Mouse (Mus musculus) hindbrain, postnatal 0 days (tissue): Measurements from ENCODE around the gene Zmat5. TPM values are rescaled to one million over a fixed set of nuclear protein-coding genes. Genes with fewer than 3 reads are reported as not detected.
A peak's percentile ranks its signal among the peaks of the same experiment; 100 is the strongest.

Source experiments
- ATAC-seq: fragments of 200-750 bp; cut with Nextera tagmentation; 2 replicates; pipeline ENCODE4 v1.8.0; 2017; ENCODE audit warnings: mild to moderate bottlenecking, moderate TSS enrichment, moderate library complexity
- DNase-seq: peaks from one replicate; pipeline ENCODE4 v3.0.0-alpha.2; 2015; ENCODE audit warnings: low spot score
- H3K27ac ChIP-seq: fragments of 300-500 bp; sonication (generic); 2 replicates; pipeline ENCODE4 v1.5.1; 2014; ENCODE audit warnings: mild to moderate bottlenecking
- H3K27me3 ChIP-seq: fragments of 300-500 bp; sonication (generic); 2 replicates; pipeline ENCODE4 v1.6.1; 2014; ENCODE audit warnings: low read length, mixed read lengths; ENCODE audit not compliant: insufficient read depth
- H3K36me3 ChIP-seq: fragments of 300-500 bp; sonication (generic); 2 replicates; pipeline ENCODE4 v1.6.1; 2014; ENCODE audit warnings: low read length, mixed read lengths; ENCODE audit not compliant: insufficient read depth
- H3K4me1 ChIP-seq: fragments of 300-500 bp; sonication (generic); 2 replicates; pipeline ENCODE4 v1.6.1; 2014; ENCODE audit warnings: antibody characterized with exemption, low read length, mixed read lengths; ENCODE audit not compliant: insufficient read depth
- H3K4me2 ChIP-seq: fragments of 300-500 bp; sonication (generic); 2 replicates; pipeline ENCODE4 v1.6.1; 2014; ENCODE audit warnings: low read depth, mild to moderate bottlenecking, low read length, moderate library complexity, mixed read lengths
- H3K4me3 ChIP-seq: fragments of 300-500 bp; sonication (generic); 2 replicates; pipeline ENCODE4 v1.5.1; 2014; ENCODE audit warnings: low read length
- H3K9ac ChIP-seq: fragments of 300-500 bp; sonication (generic); replicated peaks from 2 replicates; pipeline ENCODE4 v1.6.1; 2014; ENCODE audit warnings: mild to moderate bottlenecking, low read length, moderate library complexity, mixed read lengths
- H3K9me3 ChIP-seq: fragments of 300-500 bp; sonication (generic); 2 replicates; pipeline ENCODE4 v1.6.1; 2016; ENCODE audit warnings: low read length, mixed read lengths
- CTCF ChIP-seq: IDR thresholded peaks from 2 replicates; pipeline ENCODE4 v1.5.1; 2016; ENCODE audit warnings: antibody characterized with exemption, control low read depth, low read depth
- WGBS: fragments of 180-500 bp; shearing (Covaris S2); extraction: QIAGEN DNeasy Blood & Tissue Kit; methylation state at CpG from one replicate; pipeline ENCODE4 v1.1.7; 2014; 5-methylcytosine and 5-hydroxymethylcytosine counted together
- polyA plus RNA-seq: library from polyadenylated mRNA; unstranded; fragments of >200 nt; fragmentation: Nextera tagmentation; extraction: Ambion mirVana; gene quantifications from 2 replicates; pipeline ENCODE4 v1.2.1, GENCODE M21; 2015
- total RNA-seq: library from RNA; depleted of rRNA; stranded (reverse); fragments of >200 nt; gene quantifications from 2 replicates; pipeline ENCODE4 v1.2.3, GENCODE M21; 2014

Gene Zmat5
- total and polyA plus RNA-seq, 2 experiments from 2014 or later = 22.7 to 56.5 TPM

GRCm38 (mm10) chr11:4754036-4754435 lies 49.6 kb downstream of the Zmat5 start:
- Histone ChIP-seq H3K4me3 (no peak overlapping the region), H3K9me3 (no peaks in the 10 kb centered on the region), H3K27ac (no peak overlapping the region), H3K36me3 (no peaks in the 10 kb centered on the region), H3K4me2 (no peak overlapping the region), H3K27me3 (peaks cover 8% of the 10 kb centered on the region; the same call in 1 of the 2 replicates), H3K4me1 (no peaks in the 10 kb centered on the region), H3K9ac (no peak overlapping the region)
- 88% methylated on average over 3 of the region's 3 CpGs for WGBS
- no peak for ATAC-seq
- no peak for DNase-seq
- TF ChIP-seq CTCF = peak; percentile 51; the same call in 1 of the 2 replicates

GRCm38 (mm10) chr11:4754867-4755266 lies 50.4 kb downstream of the Zmat5 start:
- Histone ChIP-seq H3K36me3 (no peaks in the 10 kb centered on the region), H3K9ac (no peak overlapping the region), H3K4me2 (no peak overlapping the region), H3K4me1 (no peaks in the 10 kb centered on the region), H3K27ac (no peak overlapping the region), H3K27me3 (peaks cover 8% of the 10 kb centered on the region; the same call in 1 of the 2 replicates), H3K9me3 (no peaks in the 10 kb centered on the region), H3K4me3 (no peak overlapping the region)
- WGBS = 60% methylated on average over 11 of the region's 11 CpGs
- ATAC-seq (no peak), DNase-seq (no peak)
- TF ChIP-seq CTCF = no peak

- H3K27me3 ChIP-seq = no peaks in the 10 kb centered on the region
- H3K4me3 ChIP-seq = no peak overlapping the region
- H3K4me2 ChIP-seq = no peak overlapping the region
- ATAC-seq = no peak
- H3K27ac ChIP-seq = no peak overlapping the region
- H3K9me3 ChIP-seq = no peaks in the 10 kb centered on the region
- H3K36me3 ChIP-seq = no peaks in the 10 kb centered on the region
- TF ChIP-seq CTCF = no peak
- H3K4me1 ChIP-seq = no peaks in the 10 kb centered on the region
- no peak overlapping the region for H3K9ac ChIP-seq
- DNase-seq = no peak
- 76% methylated on average over 9 of the region's 9 CpGs for WGBS
Observed at GRCm38 (mm10) chr11:4756460-4756859, 52.0 kb downstream of the Zmat5 start.

- TF ChIP-seq CTCF = no peak
- no peak overlapping the region for H3K27ac ChIP-seq
- H3K36me3 ChIP-seq = no peaks in the 10 kb centered on the region
- H3K27me3 ChIP-seq = no peaks in the 10 kb centered on the region
- 47% methylated on average over 11 of the region's 11 CpGs for WGBS
- DNase-seq (no peak), ATAC-seq (no peak)
- no peaks in the 10 kb centered on the region for H3K9me3 ChIP-seq
- no peaks in the 10 kb centered on the region for H3K4me1 ChIP-seq
- no peak overlapping the region for H3K4me3 ChIP-seq
- H3K9ac ChIP-seq = no peak overlapping the region
- H3K4me2 ChIP-seq = no peak overlapping the region
Observed at GRCm38 (mm10) chr11:4756984-4757788, 52.7 kb downstream of the Zmat5 start.

DNA sequence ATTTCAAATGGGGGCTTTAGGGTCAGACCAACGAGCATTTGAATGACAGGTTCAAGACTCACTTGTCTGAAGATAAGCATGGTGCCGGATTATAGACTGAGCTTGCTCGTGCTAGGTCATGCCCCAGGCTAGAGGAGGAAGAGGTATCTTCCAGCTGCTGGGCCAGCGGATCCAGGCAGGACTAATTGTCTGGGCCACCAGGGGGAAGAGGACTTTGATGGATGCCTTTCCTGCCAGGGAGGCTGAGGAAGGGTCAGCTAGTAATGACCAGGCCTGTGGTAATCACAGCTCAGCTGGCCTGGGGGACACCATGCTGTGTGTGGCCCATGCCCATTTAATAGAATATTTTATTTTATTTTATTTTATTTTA lies 53.3 kb downstream of the Zmat5 start:
- Histone ChIP-seq H3K4me2 (no peak overlapping the region), H3K4me3 (no peak overlapping the region), H3K27me3 (no peaks in the 10 kb centered on the region), H3K4me1 (no peaks in the 10 kb centered on the region), H3K27ac (no peak overlapping the region), H3K9me3 (no peaks in the 10 kb centered on the region), H3K9ac (no peak overlapping the region), H3K36me3 (no peaks in the 10 kb centered on the region)
- DNase-seq = no peak
- WGBS = 32% methylated on average over 4 of the region's 4 CpGs
- ATAC-seq = no peak
- no peak for TF ChIP-seq CTCF

DNA sequence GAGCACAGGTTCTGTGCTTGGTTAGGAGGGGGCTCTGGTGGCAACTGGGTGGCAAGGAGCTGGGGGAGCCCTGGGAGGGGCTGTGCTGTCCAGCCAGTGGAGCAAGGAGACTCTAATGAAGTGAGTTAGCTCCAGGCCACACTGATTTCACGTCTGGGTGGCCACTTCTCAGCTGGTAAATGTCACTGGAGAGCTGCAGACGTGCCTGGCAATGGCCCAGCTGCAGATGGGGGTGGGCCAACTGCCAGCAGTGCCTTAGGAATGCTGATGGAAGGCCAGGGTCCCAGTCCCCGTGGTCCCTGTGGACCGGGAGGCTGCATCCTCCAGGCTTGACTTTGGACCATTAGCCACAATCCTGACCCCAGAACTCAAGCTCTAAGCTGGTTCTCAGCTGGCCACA lies 56.0 kb downstream of the Zmat5 start:
- ATAC-seq = no peak
- H3K9me3 ChIP-seq = no peaks in the 10 kb centered on the region
- no peak overlapping the region for H3K4me3 ChIP-seq
- DNase-seq = peak; percentile 55
- no peaks in the 10 kb centered on the region for H3K4me1 ChIP-seq
- H3K36me3 ChIP-seq = no peaks in the 10 kb centered on the region
- H3K4me2 ChIP-seq = no peak overlapping the region
- no peaks in the 10 kb centered on the region for H3K27me3 ChIP-seq
- WGBS = 19% methylated on average over 4 of the region's 4 CpGs
- no peak for TF ChIP-seq CTCF
- H3K27ac ChIP-seq = no peak overlapping the region
- no peak overlapping the region for H3K9ac ChIP-seq

GRCm38 (mm10) chr11:4761991-4762390 lies 57.5 kb downstream of the Zmat5 start:
- no peaks in the 10 kb centered on the region for H3K27me3 ChIP-seq
- DNase-seq (no peak), ATAC-seq (no peak)
- no peaks in the 10 kb centered on the region for H3K4me1 ChIP-seq
- no peak overlapping the region; the same call in 1 of the 2 replicates for H3K9ac ChIP-seq
- no peaks in the 10 kb centered on the region for H3K36me3 ChIP-seq
- no peak overlapping the region for H3K27ac ChIP-seq
- no peak for TF ChIP-seq CTCF
- WGBS = 14% methylated on average over 6 of the region's 6 CpGs
- H3K9me3 ChIP-seq = no peaks in the 10 kb centered on the region
- H3K4me3 ChIP-seq = no peak overlapping the region
- H3K4me2 ChIP-seq = no peak overlapping the region
